Mouse (Mus musculus) retina, postnatal 1 day (tissue): ENCODE results near the gene Gpr108.

ENCODE experiments used
- DNase-seq: peaks from one replicate; pipeline ENCODE4 v3.0.0-alpha.2; 2012

Gene Gpr108

DNA sequence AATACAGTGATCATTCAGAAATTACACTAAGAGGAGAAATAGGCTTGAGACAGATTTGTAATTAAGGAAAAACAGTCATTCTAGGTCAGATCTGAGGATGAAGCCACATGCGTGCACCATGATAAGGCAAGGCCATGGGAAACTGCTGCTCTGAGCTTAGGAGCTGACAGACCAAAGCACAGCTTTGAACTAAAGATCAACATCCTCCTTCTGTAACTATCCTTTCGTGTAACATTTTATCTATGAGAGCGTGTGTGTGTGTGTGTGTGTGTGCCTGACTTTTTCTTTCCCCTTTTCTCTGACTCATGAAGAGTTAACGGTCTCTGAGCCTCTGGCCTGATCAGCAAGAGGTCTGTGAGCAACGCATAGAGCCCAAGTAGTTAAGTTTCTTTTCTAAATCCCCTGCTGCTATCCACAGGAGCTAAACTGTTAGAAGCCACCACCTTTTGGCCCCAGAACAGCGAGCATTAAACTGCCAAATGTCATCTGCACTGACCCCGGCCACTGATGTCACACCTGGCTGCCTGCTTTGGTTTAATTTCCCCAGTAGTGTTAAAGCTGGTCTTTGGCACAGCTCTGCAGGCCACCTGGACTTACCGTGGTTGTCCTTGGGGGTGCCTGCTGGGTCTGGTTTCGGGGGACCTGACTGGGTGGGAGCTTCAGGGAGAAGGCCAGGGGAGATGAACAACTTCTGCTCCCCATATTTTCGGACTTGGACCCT is 4.4 kb downstream of the Gpr108 start:
- no peak for DNase-seq

- DNase-seq = no peak
These were observed 11.1 kb downstream of the Gpr108 start for GRCm38 (mm10) chr17:57237181-57237580.

DNA sequence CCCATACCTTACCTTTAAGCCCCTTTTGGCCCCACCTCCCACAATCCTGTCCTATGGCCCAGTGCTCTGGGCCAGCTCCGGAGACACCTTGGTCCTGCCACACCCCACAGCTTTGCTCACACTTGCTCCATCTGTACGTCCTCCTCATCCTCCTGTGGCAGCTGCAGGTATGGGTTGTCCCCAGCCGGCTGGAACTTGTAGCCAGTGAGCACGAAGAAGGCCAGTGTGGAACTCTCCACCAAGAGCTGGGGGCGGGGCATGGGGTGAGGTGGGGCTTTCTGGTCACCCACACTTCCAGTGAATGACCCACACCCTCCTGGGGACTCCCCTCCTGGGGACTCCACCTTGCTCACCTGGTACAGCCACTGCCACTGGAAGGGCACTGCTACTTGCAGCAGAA is 12.4 kb downstream of the Gpr108 start:
- no peak for DNase-seq

- DNase-seq = no peak
These were observed 13.9 kb downstream of the Gpr108 start for GRCm38 (mm10) chr17:57234254-57234928.

- DNase-seq = peak; percentile 40
These were observed 15.2 kb downstream of the Gpr108 start for GRCm38 (mm10) chr17:57233038-57233437.

- DNase-seq = no peak
These were observed 16.0 kb downstream of the Gpr108 start for GRCm38 (mm10) chr17:57232200-57232599.

GRCm38 (mm10) chr17:57231321-57231771 is 16.9 kb downstream of the Gpr108 start:
- DNase-seq = no peak

DNA sequence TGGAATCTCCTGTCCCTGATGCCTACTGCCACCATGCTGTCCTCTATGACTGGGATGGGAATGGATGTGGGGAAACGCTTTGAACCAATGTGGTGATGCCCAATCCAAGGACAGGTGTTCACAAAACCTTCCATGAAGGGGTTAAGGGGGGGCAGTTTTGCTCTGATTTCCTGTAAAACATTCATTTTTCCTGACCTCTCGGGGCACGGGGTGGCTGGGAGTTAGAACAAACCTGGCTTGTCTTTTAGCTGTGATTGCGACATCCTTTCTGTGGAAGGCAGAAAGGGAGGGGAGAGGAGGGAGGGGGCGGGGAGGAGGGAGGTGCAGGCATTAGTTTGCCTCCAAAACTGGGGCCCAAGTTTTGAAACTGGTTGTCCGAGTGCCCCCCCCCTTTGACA is 17.5 kb downstream of the Gpr108 start:
- no peak for DNase-seq

- DNase-seq = no peak
These were observed 18.2 kb downstream of the Gpr108 start for GRCm38 (mm10) chr17:57229851-57230727.

- DNase-seq = no peak
These were observed 19.4 kb downstream of the Gpr108 start for GRCm38 (mm10) chr17:57228873-57229272.

DNA sequence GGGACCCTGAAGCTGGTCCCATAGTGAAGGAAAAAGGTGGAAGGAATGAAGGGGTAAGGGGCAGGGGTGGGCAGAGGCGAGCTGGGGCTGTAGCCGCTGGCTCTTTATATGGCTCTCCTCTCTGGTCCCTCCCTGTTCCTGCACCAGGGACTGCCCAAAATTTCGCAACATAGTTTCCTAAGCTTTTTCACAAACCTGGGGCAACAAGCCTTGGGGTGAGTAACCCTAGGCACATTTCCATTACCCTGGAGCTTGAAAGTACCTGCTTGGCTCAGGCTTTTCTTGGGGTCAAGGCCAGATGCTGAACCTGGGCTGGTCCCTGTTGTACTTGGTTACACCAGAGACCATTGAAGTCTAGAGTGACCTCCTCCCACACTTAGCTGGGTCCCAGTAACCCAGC is 20.2 kb downstream of the Gpr108 start, which contains the start of gene C3:
TSS of gene C3 (minus strand) at position 123 of the 400 bp plus-strand sequence.
- DNase-seq = no peak

DNA sequence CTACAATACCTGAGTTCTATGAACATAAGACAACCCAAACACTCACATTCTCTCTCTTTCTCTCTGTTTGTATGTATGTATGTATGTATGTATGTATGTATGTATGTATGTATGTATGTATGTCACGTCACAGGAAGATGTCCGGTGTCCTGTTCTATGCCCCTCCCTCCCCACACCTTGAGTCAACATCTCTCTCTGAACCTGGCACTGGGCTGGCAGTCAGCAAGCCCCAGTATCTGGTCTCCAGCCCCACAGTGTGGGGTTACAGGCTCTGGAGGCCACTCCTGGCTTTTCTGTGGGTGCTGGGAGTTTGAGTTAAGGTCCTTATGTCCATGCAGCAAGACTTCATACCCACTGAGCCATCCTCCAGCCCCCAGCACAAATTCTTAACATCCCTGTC is 20.8 kb downstream of the Gpr108 start:
- no peak for DNase-seq

- no peak for DNase-seq
These were observed 24.9 kb downstream of the Gpr108 start for GRCm38 (mm10) chr17:57223313-57223712.

DNA sequence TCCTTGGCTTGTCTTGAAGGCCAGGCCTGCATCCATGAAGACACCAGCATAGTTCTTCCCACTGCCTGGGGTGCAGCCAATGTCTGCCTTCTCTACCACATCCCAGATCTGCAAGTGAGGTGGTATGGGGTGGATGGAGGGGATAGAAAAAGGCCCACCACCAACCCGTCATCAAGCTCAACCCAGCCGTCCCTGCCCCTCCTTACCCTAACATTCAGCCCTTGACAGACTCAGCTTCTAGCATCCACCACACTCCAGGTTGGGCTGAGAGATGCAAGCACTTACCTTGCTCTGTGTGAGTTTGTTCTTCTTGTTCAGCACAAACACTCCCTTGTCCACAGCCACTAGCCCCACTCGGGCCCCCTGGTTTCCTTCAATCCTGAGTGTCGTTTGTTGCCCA is 26.3 kb downstream of the Gpr108 start:
- DNase-seq = no peak

DNA sequence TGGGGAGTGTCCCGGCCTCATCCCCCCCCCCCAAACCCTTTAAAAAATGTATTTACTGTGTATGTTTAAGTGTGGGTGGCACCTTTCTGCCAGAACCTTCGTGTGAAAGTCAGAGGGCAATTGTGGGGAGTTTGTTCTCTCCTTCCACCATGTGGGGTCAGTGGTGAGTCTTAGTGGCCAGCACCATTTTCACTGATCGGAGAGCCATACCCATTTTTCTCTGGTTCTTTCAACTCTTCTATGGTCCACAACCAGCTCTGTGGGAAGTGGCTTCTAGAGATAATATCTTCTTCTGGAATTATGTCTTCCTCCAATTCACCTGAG is 28.4 kb downstream of the Gpr108 start:
- peak; percentile 40 for DNase-seq

DNA sequence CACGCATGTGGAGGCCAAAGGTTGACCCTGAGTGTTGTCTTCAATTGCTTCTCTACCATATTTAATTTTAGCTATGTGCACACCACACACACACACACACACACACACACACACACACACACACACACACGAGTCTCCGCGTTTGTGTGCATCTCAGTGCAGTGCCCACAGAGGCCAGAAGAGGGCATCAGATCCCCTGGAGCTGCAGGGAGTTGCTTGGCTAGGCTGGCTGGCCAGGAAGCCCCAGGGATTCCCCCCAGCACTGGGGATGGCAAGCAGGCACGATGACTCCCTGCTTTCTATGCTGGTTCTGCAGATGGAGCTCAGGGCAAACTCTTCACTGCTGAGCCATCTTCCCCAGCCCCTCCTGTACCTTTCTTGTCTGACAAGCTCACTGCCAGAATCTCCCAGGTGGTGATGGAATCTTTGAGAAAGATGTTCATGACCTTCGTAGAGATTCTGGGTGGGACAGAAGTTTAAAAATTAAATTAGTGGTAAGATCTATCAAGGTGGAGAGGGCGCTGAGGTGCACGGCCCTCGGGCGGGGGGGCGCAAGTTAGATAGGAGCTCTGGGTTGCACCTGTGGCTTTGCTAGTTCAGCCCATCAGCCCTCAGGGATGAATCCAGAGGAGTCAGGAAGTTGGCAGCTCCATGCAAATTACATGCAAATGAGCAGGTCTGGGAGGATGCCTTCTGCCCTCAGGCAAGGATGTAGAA is 28.9 kb downstream of the Gpr108 start:
- peak; percentile 77 for DNase-seq

GRCm38 (mm10) chr17:57218335-57218900 is 29.8 kb downstream of the Gpr108 start:
- no peak for DNase-seq

- peak; percentile 85 for DNase-seq
These were observed 33.4 kb downstream of the Gpr108 start for GRCm38 (mm10) chr17:57214676-57215387.

DNA sequence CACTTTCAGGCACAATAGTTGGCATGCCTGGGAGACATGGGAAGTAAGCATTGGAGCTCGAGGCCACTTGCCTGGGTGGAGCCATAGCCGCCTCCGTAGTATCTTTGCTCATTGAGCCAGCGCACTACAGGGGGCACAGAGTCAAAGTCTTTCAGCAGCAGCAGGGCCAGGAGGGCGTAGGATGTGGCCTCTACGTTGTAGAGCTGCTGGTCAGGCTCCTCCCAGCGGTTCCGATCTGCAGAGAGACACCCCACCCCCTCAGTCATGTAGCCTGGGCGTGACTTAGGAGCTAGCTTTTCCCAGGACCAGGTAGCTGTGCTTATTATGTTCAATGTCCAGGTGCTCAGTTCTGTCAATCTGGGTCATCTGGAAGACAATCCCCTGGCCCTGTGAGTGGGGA is 36.7 kb downstream of the Gpr108 start:
- DNase-seq = no peak

DNA sequence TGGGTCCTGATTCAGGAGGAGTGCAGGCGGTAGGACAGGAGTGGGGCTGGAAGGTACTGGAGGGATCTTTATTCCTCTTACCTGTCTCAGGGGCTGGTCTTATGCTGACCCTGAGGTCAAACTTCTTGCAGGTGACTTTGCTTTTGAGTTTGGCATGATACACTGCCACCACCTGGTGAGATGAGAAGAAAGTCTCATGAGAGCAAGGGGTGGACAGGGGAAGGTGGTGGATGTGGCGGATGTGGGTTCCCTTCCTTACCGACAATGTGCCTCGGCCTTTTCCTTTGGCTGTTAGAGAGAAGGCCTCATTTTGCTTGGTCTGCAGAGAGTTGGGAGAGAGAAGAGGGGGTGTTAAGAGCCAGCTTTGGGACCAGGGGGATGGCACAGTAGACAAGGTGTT is 38.9 kb downstream of the Gpr108 start:
- no peak for DNase-seq

GRCm38 (mm10) chr17:57207938-57208337 is 40.3 kb downstream of the Gpr108 start:
- DNase-seq = no peak
